Mouse (Mus musculus): Measurements from ENCODE around the gene Sco2. TPM values are rescaled to one million over a fixed set of nuclear protein-coding genes. Genes with fewer than 3 reads are reported as not detected.

Sco2 gene
- total RNA-seq, 2 experiments from 2014 or later, result 23.0 to 24.2 TPM

DNA sequence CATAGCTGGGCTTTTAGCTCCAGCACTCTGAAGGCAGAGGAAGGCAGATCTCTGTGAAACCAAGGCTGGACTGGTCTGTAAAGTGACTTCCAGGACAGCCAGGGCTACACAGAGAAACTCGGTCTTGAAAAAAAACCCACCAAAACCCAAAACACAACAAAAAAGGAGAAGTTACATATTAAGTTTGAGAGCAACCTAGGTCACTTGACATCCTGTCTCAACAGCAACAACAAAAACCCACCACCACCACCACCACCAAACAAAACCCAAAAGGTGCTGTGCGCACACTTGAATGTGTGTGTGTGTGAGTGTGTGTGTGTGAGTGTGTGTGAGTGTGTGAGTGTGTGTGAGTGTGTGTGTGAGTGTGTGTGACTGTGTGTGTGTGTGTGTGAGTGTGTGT is 34.0 kb downstream of the Sco2 start:
- intact Hi-C loops (cut with DNase I), result loop anchor here (5.0 kb wide), 1 partner anchor 188 kb away; no protein-coding TSS in a partner anchor
- DNase-seq (ENCODE audit: low spot score), result no peak

DNA sequence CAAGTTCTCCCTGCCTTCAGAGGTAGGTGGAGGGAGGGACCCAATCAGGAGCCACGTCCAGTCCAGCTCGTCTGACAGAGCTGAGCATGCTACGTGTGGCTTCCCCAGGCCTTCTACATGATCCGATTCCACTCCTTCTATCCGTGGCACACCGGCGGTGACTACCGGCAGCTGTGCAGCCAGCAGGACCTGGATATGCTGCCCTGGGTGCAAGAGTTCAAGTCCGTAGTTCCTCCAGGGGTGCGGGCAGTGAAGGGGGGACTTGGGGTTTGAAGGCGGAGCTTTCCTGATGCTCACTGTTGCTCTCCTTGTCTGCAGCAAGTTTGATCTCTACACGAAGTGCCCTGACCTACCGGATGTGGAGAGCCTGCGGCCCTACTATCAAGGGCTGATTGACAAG is 37.2 kb downstream of the Sco2 start:
- intact Hi-C loops (cut with DNase I), result no loop called here
- no peak for DNase-seq (ENCODE audit: low spot score)

DNA sequence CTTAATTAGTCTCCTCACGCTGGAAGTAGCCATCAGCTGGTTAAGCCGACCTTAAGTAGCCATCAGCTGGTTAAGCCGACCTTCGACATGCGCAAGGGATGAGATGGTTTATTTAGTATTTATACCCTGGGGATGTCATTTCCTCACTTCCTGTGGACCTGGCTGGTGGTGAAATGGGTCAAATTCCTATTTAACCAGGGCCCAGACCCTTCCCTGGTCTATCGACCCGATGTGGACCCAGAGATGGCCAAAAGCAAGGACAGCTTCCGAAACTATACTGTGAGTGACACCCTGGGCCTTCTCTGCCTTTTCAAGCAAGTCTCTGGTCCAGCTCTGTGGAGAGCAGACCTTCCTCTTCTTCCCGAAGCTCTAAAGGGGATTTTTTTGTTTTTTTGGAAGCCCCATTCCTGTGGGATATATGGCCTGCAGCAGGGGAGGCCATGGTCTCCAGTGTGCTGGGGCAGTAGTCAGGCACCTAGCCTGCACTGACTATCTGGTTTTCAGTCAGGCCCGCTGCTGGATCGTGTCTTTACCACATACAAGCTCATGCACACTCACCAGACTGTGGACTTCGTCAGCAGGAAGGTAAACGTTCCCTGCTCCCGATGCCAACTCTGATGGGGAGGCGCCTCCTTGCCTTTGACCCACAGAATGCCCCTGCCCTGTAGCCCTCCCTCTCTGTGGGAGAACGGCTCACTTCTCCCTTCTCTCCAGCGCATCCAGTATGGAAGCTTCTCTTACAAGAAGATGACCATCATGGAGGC is 38.7 kb downstream of the Sco2 start:
- intact Hi-C loops (cut with DNase I), result no loop called here
- DNase-seq (ENCODE audit: low spot score), result no peak

GRCm38 (mm10) chr15:89334271-89334670 is 39.4 kb downstream of the Sco2 start, which contains the start of gene Miox:
Gene Miox (plus strand): TSS chr15:89334398.
- DNase-seq (ENCODE audit: low spot score), result no peak
- intact Hi-C loops (cut with DNase I), result no loop called here

- intact Hi-C loops (cut with DNase I), result no loop called here
- no peak for DNase-seq (ENCODE audit: low spot score)
Measured at GRCm38 (mm10) chr15:89326441-89326840, 47.2 kb downstream of the Sco2 start.

GRCm38 (mm10) chr15:89323656-89324055 is 50.0 kb downstream of the Sco2 start:
- intact Hi-C loops (cut with DNase I), result no loop called here

DNA sequence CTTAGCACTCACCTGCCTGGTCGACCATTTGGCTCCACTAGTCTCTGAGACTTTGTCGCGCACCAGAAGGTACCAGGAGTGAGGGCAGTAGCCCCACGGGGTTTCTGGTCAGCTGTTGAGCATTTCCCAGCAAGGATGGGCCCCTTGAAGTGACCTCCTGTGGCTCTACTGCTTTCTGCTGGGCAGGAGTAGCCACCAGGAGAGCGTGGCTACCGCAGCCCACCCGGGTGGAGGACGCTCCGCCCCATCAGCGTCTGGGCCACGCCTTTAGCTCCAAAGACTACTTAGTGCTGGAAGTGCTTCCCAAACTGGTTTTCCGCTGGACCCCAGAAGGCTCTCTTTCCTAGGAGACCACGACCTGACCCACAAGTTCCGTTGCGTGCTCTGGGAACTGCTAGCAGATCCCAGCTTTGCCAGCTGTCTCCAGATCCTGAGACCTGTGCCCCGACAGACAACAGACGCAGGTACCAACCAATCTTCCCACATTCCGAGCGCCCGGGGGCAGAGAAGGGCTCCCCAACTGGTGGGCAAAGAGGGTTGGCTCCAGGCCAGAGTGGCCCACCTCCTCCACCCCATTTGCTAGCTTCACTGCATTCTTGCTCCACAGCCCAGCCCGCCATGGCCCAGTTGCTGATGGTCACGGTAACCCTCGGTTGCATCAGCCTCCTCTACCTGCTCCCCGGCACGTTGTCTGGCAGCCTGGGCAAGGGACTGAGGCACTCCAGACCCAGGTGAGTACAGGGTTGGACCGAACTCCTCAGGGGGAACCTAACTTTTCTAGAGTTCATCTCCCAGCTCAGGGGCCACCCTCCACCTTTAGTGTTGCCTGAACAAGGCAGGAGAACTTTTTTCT is 50.8 kb downstream of the Sco2 start, which contains the start of gene Adm2:
Gene Adm2, plus strand, starts transcription at position 51 of the 853 bp plus-strand sequence.
- DNase-seq (ENCODE audit: low spot score), result no peak
- intact Hi-C loops (cut with DNase I), result no loop called here

More at GRCm38 (mm10) chr15:89323656-89324055, 50.0 kb downstream of the Sco2 start:
- DNase-seq (ENCODE audit: low spot score), result no peak

Other genes starting within 250 kb of the Sco2 start
- gene Hdac10, start 245.1 kb downstream of the Sco2 start, total RNA-seq (2021), result 1 to 10 TPM; 7.4 to 8.3 TPM
- gene Mapk12, start 233.1 kb downstream of the Sco2 start, total RNA-seq (2021), result 10 to 100 TPM; 20.1 to 22.3 TPM
- gene Mapk11, start 224.2 kb downstream of the Sco2 start, total RNA-seq (2021), result 1 to 10 TPM; 1.4 to 2.1 TPM
- 10 to 100 TPM; 81.5 to 86.1 TPM for gene Plxnb2, start 193.1 kb downstream of the Sco2 start, total RNA-seq (2021)
- 1 to 10 TPM; 8.4 to 8.7 TPM for gene Dennd6b, start 177.3 kb downstream of the Sco2 start, total RNA-seq (2021)
- 10 to 100 TPM; 63.4 to 65.0 TPM for gene Ppp6r2, start 162.3 kb downstream of the Sco2 start, total RNA-seq (2021)
- gene Sbf1, start 58.5 kb downstream of the Sco2 start, total RNA-seq (2021), result 10 to 100 TPM; 58.3 to 64.4 TPM
- gene Adm2, start 51.1 kb downstream of the Sco2 start, total RNA-seq (2021), result not detected
- not detected for gene Miox, start 39.4 kb downstream of the Sco2 start, total RNA-seq (2021)
- gene Lmf2, start 18.2 kb downstream of the Sco2 start, total RNA-seq (2021), result 10 to 100 TPM; 30.6 to 31.8 TPM
- gene Ncaph2, start 18.1 kb downstream of the Sco2 start, total RNA-seq (2021), result 10 to 100 TPM; 52.0 to 60.4 TPM
- gene Tymp, start 3.2 kb upstream of the Sco2 start, total RNA-seq (2021), result under 1 TPM; 0.44 to 0.64 TPM
- 1 to 10 TPM; 1.3 TPM for gene Odf3b, start 5.4 kb upstream of the Sco2 start, total RNA-seq (2021)
- not detected for gene Klhdc7b, start 11.1 kb upstream of the Sco2 start, total RNA-seq (2021)
- not detected for gene Syce3, start 36.7 kb upstream of the Sco2 start, total RNA-seq (2021)
- gene Cpt1b, start 52.0 kb upstream of the Sco2 start, total RNA-seq (2021), result 100 to 1,000 TPM; 512 to 569 TPM
- 1 to 10 TPM; 1.5 TPM for gene C730034F03Rik, start 55.7 kb upstream of the Sco2 start, total RNA-seq (2021)
- gene Gm44502, start 55.9 kb upstream of the Sco2 start, total RNA-seq (2021), result 10 to 100 TPM; 14.5 to 16.4 TPM
- gene Chkb, start 56.1 kb upstream of the Sco2 start, total RNA-seq (2021), result 10 to 100 TPM; 40.6 to 44.9 TPM
- under 1 TPM; 0.10 to 0.11 TPM for gene Mapk8ip2, start 80.1 kb upstream of the Sco2 start, total RNA-seq (2021)
- 10 to 100 TPM; 12.0 to 13.1 TPM for gene Arsa, start 103.6 kb upstream of the Sco2 start, total RNA-seq (2021)
- gene Shank3, start 125.8 kb upstream of the Sco2 start, total RNA-seq (2021), result 10 to 100 TPM; 48.2 to 53.3 TPM
- gene Acr, start 194.5 kb upstream of the Sco2 start, total RNA-seq (2021), result under 1 TPM in 1 of 2 experiments, not detected in 1; 0.36 TPM
- 1 to 10 TPM; 3.5 to 7.5 TPM for gene Rabl2, start 218.1 kb upstream of the Sco2 start, total RNA-seq (2021)